Mouse (Mus musculus) erythroblast, embryonic 14.5 days (primary cell): Measurements from ENCODE around the gene Ube2e2.
"Not testable (repeated sequence)": the region's sequence is repeated elsewhere in the genome, so short reads cannot be mapped to it uniquely, and the experiment has no call there.

ENCODE experiments used
- GATA1 ChIP-seq: IDR thresholded peaks from 2 replicates; pipeline ENCODE4 v1.6.1; 2012; ENCODE audit warnings: low read length, inconsistent platforms, mixed read lengths
- TAL1 ChIP-seq: IDR thresholded peaks from 3 replicates; pipeline ENCODE4 v1.6.1; 2012; ENCODE audit warnings: low read length, inconsistent platforms, mixed read lengths

GRCm38 (mm10) chr14:18668309-18668708 lies 225.8 kb downstream of the Ube2e2 start:
- TF ChIP-seq TAL1, GATA1: not testable (repeated sequence)
